Mouse (Mus musculus) T-helper 2 cell (primary cell): ENCODE data around the gene Atp4a.
"Not testable (repeated sequence)": the region's sequence is repeated elsewhere in the genome, so short reads cannot be mapped to it uniquely, and the experiment has no call there.

Source experiments
- in situ Hi-C: fragments of 300-600 bp; cut with MboI, MseI; formaldehyde crosslinking; loops from one replicate; pipeline ENCODE4 v1.15.1; 2025; ENCODE audit warnings: high pct_unique_total_duplicates

The Atp4a gene

GRCm38 (mm10) chr7:30729396-30730063 is 17.5 kb downstream of the Atp4a start, which contains the start of gene Tmem147:
Tmem147 (minus strand) TSS chr7:30729540.
- in situ Hi-C loops: no loop called here

GRCm38 (mm10) chr7:30730064-30730722 is 18.2 kb downstream of the Atp4a start:
- in situ Hi-C loops: not testable (repeated sequence)

GRCm38 (mm10) chr7:30736211-30736610 is 24.2 kb downstream of the Atp4a start:
- in situ Hi-C loops: no loop called here

GRCm38 (mm10) chr7:30742570-30742969 is 30.6 kb downstream of the Atp4a start:
- in situ Hi-C loops: not testable (repeated sequence)

- in situ Hi-C loops: not testable (repeated sequence)
Measured at GRCm38 (mm10) chr7:30743617-30744016, 31.6 kb downstream of the Atp4a start, which contains the start of gene Gapdhs. Gapdhs (minus strand) TSS chr7:30743681.

GRCm38 (mm10) chr7:30744022-30744598 is 32.1 kb downstream of the Atp4a start:
- in situ Hi-C loops: no loop called here

- in situ Hi-C loops: no loop called here
Measured at GRCm38 (mm10) chr7:30747525-30748204, 35.7 kb downstream of the Atp4a start.

GRCm38 (mm10) chr7:30749824-30750606 is 38.0 kb downstream of the Atp4a start:
- in situ Hi-C loops: no loop called here

- in situ Hi-C loops: no loop called here
Measured at GRCm38 (mm10) chr7:30751086-30751669, 39.2 kb downstream of the Atp4a start, which contains the start of gene Sbsn. Sbsn (plus strand) TSS chr7:30751471.

- in situ Hi-C loops: no loop called here
Measured at GRCm38 (mm10) chr7:30757001-30757400, 45.0 kb downstream of the Atp4a start.

GRCm38 (mm10) chr7:30758853-30759252 is 46.8 kb downstream of the Atp4a start:
- in situ Hi-C loops: no loop called here

GRCm38 (mm10) chr7:30761769-30762352 is 49.9 kb downstream of the Atp4a start:
- in situ Hi-C loops: no loop called here

- in situ Hi-C loops: no loop called here
Measured at GRCm38 (mm10) chr7:30763456-30763855, 51.4 kb downstream of the Atp4a start, which contains the start of gene Dmkn. Dmkn (plus strand) TSS chr7:30763756.

- in situ Hi-C loops: no loop called here
Measured at GRCm38 (mm10) chr7:30765173-30765572, 53.2 kb downstream of the Atp4a start.

- in situ Hi-C loops: no loop called here
Measured at GRCm38 (mm10) chr7:30766408-30766807, 54.4 kb downstream of the Atp4a start.

GRCm38 (mm10) chr7:30769236-30769635 is 57.2 kb downstream of the Atp4a start:
- in situ Hi-C loops: no loop called here
